Mouse (Mus musculus): ENCODE results near the gene Ctu1. TPM values are rescaled to one million over a fixed set of nuclear protein-coding genes. Genes with fewer than 3 reads are reported as not detected.
"Not testable (repeated sequence)": the region's sequence is repeated elsewhere in the genome, so short reads cannot be mapped to it uniquely, and the experiment has no call there.

Ctu1 gene
- polyA plus RNA-seq, 2 experiments from 2014 or later, result 1.2 to 1.3 TPM

- not testable (repeated sequence) for ATAC-seq
These were observed 10.7 kb downstream of the Ctu1 start for GRCm38 (mm10) chr7:43682511-43682910.

- ATAC-seq, result no peak
These were observed 13.3 kb downstream of the Ctu1 start for GRCm38 (mm10) chr7:43685088-43685487.

GRCm38 (mm10) chr7:43690118-43690517 lies 18.3 kb downstream of the Ctu1 start, which contains the start of gene Klk14:
TSS of gene Klk14 (plus strand) at chr7:43690418.
- ATAC-seq, result no peak

GRCm38 (mm10) chr7:43710031-43710430 lies 38.2 kb downstream of the Ctu1 start:
- no peak for ATAC-seq

- no peak for ATAC-seq
These were observed 40.5 kb downstream of the Ctu1 start, which contains the start of gene Klk13 for GRCm38 (mm10) chr7:43712267-43712666. TSS of gene Klk13 (plus strand) at chr7:43712567.

- no peak for ATAC-seq
These were observed 41.1 kb downstream of the Ctu1 start for GRCm38 (mm10) chr7:43712917-43713316.

- no peak for ATAC-seq
These were observed 42.0 kb downstream of the Ctu1 start for GRCm38 (mm10) chr7:43713741-43714351.

Other genes with a start within 250 kb of the Ctu1 start
- not detected for gene Lim2, start 244.3 kb upstream of the Ctu1 start, polyA plus RNA-seq (2017; shearing (Covaris generic))
- 100 to 1,000 TPM; 381 to 402 TPM for gene Nkg7, start 234.9 kb upstream of the Ctu1 start, polyA plus RNA-seq (2017; shearing (Covaris generic))
- gene Cldnd2, start 231.2 kb upstream of the Ctu1 start, polyA plus RNA-seq (2017; shearing (Covaris generic)), result 1 to 10 TPM in 1 of 2 experiments, not detected in 1; 1.4 TPM
- 100 to 1,000 TPM; 235 to 271 TPM for gene Etfb, start 227.9 kb upstream of the Ctu1 start, polyA plus RNA-seq (2017; shearing (Covaris generic))
- gene Gm45233, start 227.9 kb upstream of the Ctu1 start, polyA plus RNA-seq (2017; shearing (Covaris generic)), result not detected
- gene Vsig10l, start 208.9 kb upstream of the Ctu1 start, polyA plus RNA-seq (2017; shearing (Covaris generic)), result 1 to 10 TPM; 1.2 to 4.3 TPM
- gene Iglon5, start 181.9 kb upstream of the Ctu1 start, polyA plus RNA-seq (2017; shearing (Covaris generic)), result not detected
- not detected for gene 4931406B18Rik, start 166.1 kb upstream of the Ctu1 start, polyA plus RNA-seq (2017; shearing (Covaris generic))
- not detected for gene Cd33, start 127.6 kb upstream of the Ctu1 start, polyA plus RNA-seq (2017; shearing (Covaris generic))
- 1 to 10 TPM; 3.2 to 3.4 TPM for gene Zfp658, start 109.8 kb upstream of the Ctu1 start, polyA plus RNA-seq (2017; shearing (Covaris generic))
- gene Zfp719, start 92.4 kb upstream of the Ctu1 start, polyA plus RNA-seq (2017; shearing (Covaris generic)), result 10 to 100 TPM in 1 of 2 experiments, 1 to 10 TPM in 1; 9.4 to 10.9 TPM
- under 1 TPM in 1 of 2 experiments, not detected in 1; 0.20 TPM for gene Zfp819, start 64.8 kb upstream of the Ctu1 start, polyA plus RNA-seq (2017; shearing (Covaris generic))
- gene Ceacam18, start 37.3 kb upstream of the Ctu1 start, polyA plus RNA-seq (2017; shearing (Covaris generic)), result not detected
- gene Siglece, start 11.9 kb upstream of the Ctu1 start, polyA plus RNA-seq (2017; shearing (Covaris generic)), result under 1 TPM in 1 of 2 experiments, not detected in 1; 0.34 TPM
- not detected for gene Klk14, start 18.4 kb downstream of the Ctu1 start, polyA plus RNA-seq (2017; shearing (Covaris generic))
- not detected for gene Klk13, start 40.6 kb downstream of the Ctu1 start, polyA plus RNA-seq (2017; shearing (Covaris generic))
- not detected for gene Klk12, start 96.9 kb downstream of the Ctu1 start, polyA plus RNA-seq (2017; shearing (Covaris generic))
- under 1 TPM in 1 of 2 experiments, not detected in 1; 0.36 TPM for gene Klk11, start 102.6 kb downstream of the Ctu1 start, polyA plus RNA-seq (2017; shearing (Covaris generic))
- gene Klk10, start 109.0 kb downstream of the Ctu1 start, polyA plus RNA-seq (2017; shearing (Covaris generic)), result under 1 TPM in 1 of 2 experiments, not detected in 1; 0.32 TPM
- gene Klk9, start 119.9 kb downstream of the Ctu1 start, polyA plus RNA-seq (2017; shearing (Covaris generic)), result not detected
- 100 to 1,000 TPM; 179 to 197 TPM for gene Klk8, start 125.6 kb downstream of the Ctu1 start, polyA plus RNA-seq (2017; shearing (Covaris generic))
- not detected for gene Klk7, start 139.3 kb downstream of the Ctu1 start, polyA plus RNA-seq (2017; shearing (Covaris generic))
- not detected for gene Klk6, start 152.5 kb downstream of the Ctu1 start, polyA plus RNA-seq (2017; shearing (Covaris generic))
- gene Klk5, start 170.0 kb downstream of the Ctu1 start, polyA plus RNA-seq (2017; shearing (Covaris generic)), result not detected
- not detected for gene Klk4, start 209.1 kb downstream of the Ctu1 start, polyA plus RNA-seq (2017; shearing (Covaris generic))

All from activated CD4-positive, CD25-positive, alpha-beta regulatory T cell, adult 4 months (primary cell).